Mouse (Mus musculus): Measurements from ENCODE around the gene Swsap1. TPM values are rescaled to one million over a fixed set of nuclear protein-coding genes. Genes with fewer than 3 reads are reported as not detected.

Gene Swsap1
- polyA plus RNA-seq, 1 experiment = 10.8 TPM

DNA sequence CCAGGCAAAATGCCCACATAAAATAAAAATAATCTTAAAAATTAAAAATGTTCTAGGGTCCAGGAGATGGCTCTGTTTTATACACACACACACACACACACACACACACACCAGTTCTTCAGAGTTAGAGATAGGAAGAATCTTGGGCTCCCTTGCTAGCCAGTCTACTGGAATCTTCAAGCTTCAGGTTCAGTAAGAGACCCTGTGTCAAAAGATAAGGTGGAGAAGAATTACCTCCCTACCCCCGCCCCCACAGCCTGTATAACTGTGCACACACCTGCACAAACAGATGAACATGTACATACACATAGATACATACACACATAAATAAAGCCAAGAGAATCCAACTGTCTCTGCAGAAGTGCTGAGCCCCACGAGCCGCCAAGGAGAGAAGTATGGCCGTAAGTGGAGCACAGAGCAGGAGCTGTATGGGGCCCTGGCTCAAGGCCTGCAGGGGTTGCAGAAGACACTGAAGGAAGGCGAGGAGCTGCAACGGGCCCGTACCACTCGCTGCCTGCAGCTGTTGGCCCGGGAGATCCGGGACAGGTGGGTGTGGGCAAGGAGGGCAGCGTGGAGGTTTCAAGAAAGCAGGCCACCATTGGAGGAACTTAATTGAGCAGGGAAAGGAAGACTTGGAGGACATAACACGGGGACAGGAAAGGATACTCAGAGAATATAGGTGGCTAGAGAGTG is 23.0 kb upstream of the Swsap1 start:
- Histone ChIP-seq H3K4me3 (replicated peaks; ENCODE audit: extremely low read depth, low read depth, low read length) (no peak overlapping the region), H3K4me1 (ENCODE audit: control insufficient read depth, insufficient read depth, low read length) (no peaks in the 10 kb centered on the region)
- no peak for DNase-seq
- WGBS = 58% methylated on average over 12 of the region's 12 CpGs
- TF ChIP-seq POLR2A (IDR thresholded peaks at IDR 0.05; ENCODE audit: borderline replicate concordance, extremely low read depth, low read depth, low read length) (no peak), CTCF (IDR thresholded peaks at IDR 0.05; ENCODE audit: insufficient read depth, low read length) (no peak)

DNA sequence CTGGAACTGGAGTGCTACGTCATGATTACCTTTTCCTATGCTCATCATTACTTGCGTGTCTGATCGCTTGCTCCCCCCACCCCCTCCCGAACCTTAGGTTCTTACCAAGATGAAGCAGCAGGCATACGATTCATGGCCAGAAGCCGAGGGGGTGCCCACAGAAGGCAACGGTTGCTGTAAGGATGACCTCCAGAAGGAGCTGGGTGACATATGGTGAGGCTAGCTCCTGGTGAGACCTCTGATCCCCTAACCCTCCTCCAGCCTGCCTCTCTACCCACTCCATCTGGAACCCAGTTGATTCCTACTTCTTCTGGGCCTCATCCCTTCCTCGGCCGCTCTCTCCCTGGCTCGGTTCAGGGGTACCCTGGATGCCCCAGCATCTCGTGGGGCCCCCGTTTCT is 21.5 kb upstream of the Swsap1 start:
- no peaks in the 10 kb centered on the region for H3K4me1 ChIP-seq (ENCODE audit: control insufficient read depth, insufficient read depth, low read length)
- TF ChIP-seq CTCF (IDR thresholded peaks at IDR 0.05; ENCODE audit: insufficient read depth, low read length) = no peak
- no peak for TF ChIP-seq POLR2A (IDR thresholded peaks at IDR 0.05; ENCODE audit: borderline replicate concordance, extremely low read depth, low read depth, low read length)
- no peak for DNase-seq
- H3K4me3 ChIP-seq (replicated peaks; ENCODE audit: extremely low read depth, low read depth, low read length) = no peak overlapping the region
- WGBS = 90% methylated on average over 12 of the region's 12 CpGs

DNA sequence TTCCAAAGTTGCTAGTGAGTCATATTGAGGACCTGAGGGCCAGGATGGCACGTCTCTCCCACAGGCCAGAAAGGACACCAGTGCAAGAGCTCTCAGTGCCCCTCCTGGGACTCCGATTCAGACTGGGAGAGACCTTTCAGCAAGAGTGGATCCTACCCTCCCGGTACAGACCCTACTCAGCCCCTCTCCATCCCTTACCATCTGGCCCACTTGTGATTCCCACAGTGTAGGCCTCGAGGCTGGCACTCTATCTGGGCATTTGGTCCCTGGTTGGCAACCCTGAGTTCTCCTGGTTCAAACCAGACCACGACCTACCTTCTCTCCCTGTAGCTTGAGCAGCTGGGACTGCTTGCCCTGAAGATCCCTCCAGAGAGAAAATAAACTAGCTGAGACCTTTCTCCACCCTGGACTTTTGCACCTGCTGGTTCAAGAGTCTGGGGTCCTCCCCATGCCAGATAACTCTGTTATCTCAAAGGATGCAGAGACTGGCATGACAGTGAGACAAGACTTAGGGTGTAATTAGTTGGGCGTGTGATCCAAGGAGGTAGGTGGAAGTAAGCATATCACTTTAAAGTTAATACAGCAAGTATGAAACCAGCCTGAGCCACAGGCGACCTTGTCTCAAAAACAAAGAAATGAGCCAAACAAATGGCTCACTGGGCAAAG is 20.0 kb upstream of the Swsap1 start:
- no peak for TF ChIP-seq CTCF (IDR thresholded peaks at IDR 0.05; ENCODE audit: insufficient read depth, low read length)
- no peak for TF ChIP-seq POLR2A (IDR thresholded peaks at IDR 0.05; ENCODE audit: borderline replicate concordance, extremely low read depth, low read depth, low read length)
- DNase-seq = no peak
- 84% methylated on average over 7 of the region's 7 CpGs for WGBS
- Histone ChIP-seq H3K4me1 (ENCODE audit: control insufficient read depth, insufficient read depth, low read length) (no peaks in the 10 kb centered on the region), H3K4me3 (replicated peaks; ENCODE audit: extremely low read depth, low read depth, low read length) (no peak overlapping the region)

GRCm38 (mm10) chr9:21936692-21937570 is 18.6 kb upstream of the Swsap1 start, which contains the start of gene Plppr2:
Plppr2 (plus strand) TSS chr9:21937033.
- H3K4me1 ChIP-seq (ENCODE audit: control insufficient read depth, insufficient read depth, low read length) = no peaks in the 10 kb centered on the region
- peak within 1 kb of the TSS; percentile 46 for H3K4me3 ChIP-seq (replicated peaks; ENCODE audit: extremely low read depth, low read depth, low read length)
- DNase-seq = peak; percentile 93
- 3% methylated on average over 43 of the region's 43 CpGs for WGBS
- TF ChIP-seq POLR2A (IDR thresholded peaks at IDR 0.05; ENCODE audit: borderline replicate concordance, extremely low read depth, low read depth, low read length) (no peak; the same call in 1 of the 2 replicates), CTCF (IDR thresholded peaks at IDR 0.05; ENCODE audit: insufficient read depth, low read length) (no peak)

- no peak overlapping the region for H3K4me3 ChIP-seq (replicated peaks; ENCODE audit: extremely low read depth, low read depth, low read length)
- 78% methylated on average over 4 of the region's 4 CpGs for WGBS
Measured at GRCm38 (mm10) chr9:21937711-21938175, 17.8 kb upstream of the Swsap1 start.

GRCm38 (mm10) chr9:21938234-21938855 is 17.2 kb upstream of the Swsap1 start:
- DNase-seq = no peak
- no peaks in the 10 kb centered on the region for H3K4me1 ChIP-seq (ENCODE audit: control insufficient read depth, insufficient read depth, low read length)
- WGBS = 83% methylated on average over 4 of the region's 4 CpGs
- TF ChIP-seq POLR2A (IDR thresholded peaks at IDR 0.05; ENCODE audit: borderline replicate concordance, extremely low read depth, low read depth, low read length) (no peak), CTCF (IDR thresholded peaks at IDR 0.05; ENCODE audit: insufficient read depth, low read length) (no peak)
- H3K4me3 ChIP-seq (replicated peaks; ENCODE audit: extremely low read depth, low read depth, low read length) = no peak overlapping the region

More at GRCm38 (mm10) chr9:21937711-21938175, 17.8 kb upstream of the Swsap1 start:
- no peaks in the 10 kb centered on the region for H3K4me1 ChIP-seq (ENCODE audit: control insufficient read depth, insufficient read depth, low read length)
- TF ChIP-seq POLR2A (IDR thresholded peaks at IDR 0.05; ENCODE audit: borderline replicate concordance, extremely low read depth, low read depth, low read length) = no peak
- no peak for TF ChIP-seq CTCF (IDR thresholded peaks at IDR 0.05; ENCODE audit: insufficient read depth, low read length)
- no peak for DNase-seq

DNA sequence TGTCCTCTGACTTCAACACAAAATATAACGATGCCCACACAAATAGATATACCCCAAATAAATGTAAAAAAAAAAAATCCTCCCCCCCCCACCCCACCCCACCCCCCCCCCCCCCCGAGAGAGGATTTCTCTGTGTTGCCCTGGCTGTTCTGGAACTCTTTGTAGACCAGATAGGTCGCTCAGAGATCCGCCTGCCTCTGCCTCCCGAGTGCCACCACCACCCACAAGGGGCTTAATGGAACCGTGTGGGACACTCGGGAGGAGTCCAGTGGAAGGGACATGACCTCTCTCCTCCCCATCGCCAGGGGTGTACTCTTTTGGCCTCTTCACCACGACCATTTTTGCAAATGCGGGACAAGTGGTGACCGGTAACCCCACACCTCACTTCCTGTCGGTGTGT is 12.5 kb upstream of the Swsap1 start:
- 75% methylated on average over 12 of the region's 12 CpGs for WGBS
- Histone ChIP-seq H3K4me1 (ENCODE audit: control insufficient read depth, insufficient read depth, low read length) (no peaks in the 10 kb centered on the region), H3K4me3 (replicated peaks; ENCODE audit: extremely low read depth, low read depth, low read length) (no peak overlapping the region)
- DNase-seq = no peak
- no peak for TF ChIP-seq CTCF (IDR thresholded peaks at IDR 0.05; ENCODE audit: insufficient read depth, low read length)
- no peak for TF ChIP-seq POLR2A (IDR thresholded peaks at IDR 0.05; ENCODE audit: borderline replicate concordance, extremely low read depth, low read depth, low read length)

GRCm38 (mm10) chr9:21943638-21944037 is 11.9 kb upstream of the Swsap1 start:
- TF ChIP-seq CTCF (IDR thresholded peaks at IDR 0.05; ENCODE audit: insufficient read depth, low read length) (no peak), POLR2A (IDR thresholded peaks at IDR 0.05; ENCODE audit: borderline replicate concordance, extremely low read depth, low read depth, low read length) (no peak)
- DNase-seq = no peak
- no peak overlapping the region for H3K4me3 ChIP-seq (replicated peaks; ENCODE audit: extremely low read depth, low read depth, low read length)
- no peaks in the 10 kb centered on the region for H3K4me1 ChIP-seq (ENCODE audit: control insufficient read depth, insufficient read depth, low read length)
- 45% methylated on average over 12 of the region's 12 CpGs for WGBS

- H3K4me1 ChIP-seq (ENCODE audit: control insufficient read depth, insufficient read depth, low read length) = no peaks in the 10 kb centered on the region
- WGBS = 19% methylated on average over 23 of the region's 23 CpGs
- no peak for DNase-seq
- TF ChIP-seq POLR2A (IDR thresholded peaks at IDR 0.05; ENCODE audit: borderline replicate concordance, extremely low read depth, low read depth, low read length) (no peak), CTCF (IDR thresholded peaks at IDR 0.05; ENCODE audit: insufficient read depth, low read length) (no peak)
- H3K4me3 ChIP-seq (replicated peaks; ENCODE audit: extremely low read depth, low read depth, low read length) = no peak overlapping the region
Measured at GRCm38 (mm10) chr9:21944267-21944666, 11.3 kb upstream of the Swsap1 start.
